Mouse (Mus musculus) kidney, embryonic 14.5 days (tissue): ENCODE results near the gene Smgc. TPM values are rescaled to one million over a fixed set of nuclear protein-coding genes. Genes with fewer than 3 reads are reported as not detected.
"Not testable (repeated sequence)": the region's sequence is repeated elsewhere in the genome, so short reads cannot be mapped to it uniquely, and the experiment has no call there.

ENCODE experiments used
- ATAC-seq: fragments of 200-750 bp; cut with Nextera tagmentation; 2 replicates; pipeline ENCODE4 v1.8.0; 2017; ENCODE audit warnings: moderate number of reproducible peaks, mild to moderate bottlenecking, moderate TSS enrichment, moderate library complexity; ENCODE audit not compliant: low FRiP score, low TSS enrichment
- H3K27ac ChIP-seq: fragments of 300-500 bp; sonication (generic); 2 replicates; pipeline ENCODE4 v1.5.1; 2014; ENCODE audit warnings: low read depth, mild to moderate bottlenecking, low read length, moderate library complexity, mixed read lengths
- H3K27me3 ChIP-seq: fragments of 300-500 bp; sonication (generic); 2 replicates; pipeline ENCODE4 v1.6.1; 2014; ENCODE audit warnings: mild to moderate bottlenecking, low read length; ENCODE audit not compliant: control insufficient read depth, insufficient read depth
- H3K36me3 ChIP-seq: fragments of 300-500 bp; sonication (generic); 2 replicates; pipeline ENCODE4 v1.6.1; 2014; ENCODE audit warnings: low read length, mixed read lengths; ENCODE audit not compliant: control insufficient read depth, insufficient read depth
- H3K4me1 ChIP-seq: fragments of 300-500 bp; sonication (generic); 2 replicates; pipeline ENCODE4 v1.6.1; 2014; ENCODE audit warnings: low read length, mixed read lengths; ENCODE audit not compliant: control insufficient read depth, insufficient read depth
- H3K4me2 ChIP-seq: fragments of 300-500 bp; sonication (generic); replicated peaks from 2 replicates; pipeline ENCODE4 v1.6.1; 2014; ENCODE audit warnings: low read depth, mild to moderate bottlenecking, low read length
- H3K4me3 ChIP-seq: fragments of 300-500 bp; sonication (generic); 2 replicates; pipeline ENCODE4 v1.5.1; 2014; ENCODE audit warnings: mild to moderate bottlenecking, low read length
- H3K9ac ChIP-seq: fragments of 300-500 bp; sonication (generic); 2 replicates; pipeline ENCODE4 v1.6.1; 2014; ENCODE audit warnings: low read depth, mild to moderate bottlenecking, low read length, moderate library complexity
- H3K9me3 ChIP-seq: fragments of 300-500 bp; sonication (generic); 2 replicates; pipeline ENCODE4 v1.6.1; 2016; ENCODE audit warnings: low read length; ENCODE audit not compliant: control insufficient read depth
- WGBS: fragments of 180-500 bp; shearing (Covaris S2); extraction: QIAGEN DNeasy Blood & Tissue Kit; methylation state at CpG from one replicate; pipeline ENCODE4 v1.1.7; 2014; 5-methylcytosine and 5-hydroxymethylcytosine counted together
- polyA plus RNA-seq: library from polyadenylated mRNA; unstranded; fragments of >200 nt; fragmentation: Nextera tagmentation; extraction: Ambion mirVana; gene quantifications from 2 replicates; pipeline ENCODE4 v1.2.1, GENCODE M21; 2014

The Smgc gene
- polyA plus RNA-seq = not detected in 2 replicates

- Histone ChIP-seq H3K27me3 (no peaks in the 10 kb centered on the region), H3K4me1 (no peaks in the 10 kb centered on the region), H3K4me2 (no peak within 1 kb of the TSS), H3K4me3 (no peak within 1 kb of the TSS), H3K36me3 (no peaks in the 10 kb centered on the region), H3K9ac (no peak within 1 kb of the TSS), H3K9me3 (no peaks in the 10 kb centered on the region), H3K27ac (no peak within 1 kb of the TSS)
- WGBS = 90% methylated on average over 7 of the region's 7 CpGs
- ATAC-seq = no peak
Measured at GRCm38 (mm10) chr15:91837965-91838364, at the start of gene Smgc. TSS of gene Smgc (plus strand) at chr15:91838265.

GRCm38 (mm10) chr15:91788338-91788737, 49.7 kb upstream of the Smgc start:
- no peak for ATAC-seq
- H3K4me3 ChIP-seq = no peak overlapping the region
- H3K4me2 ChIP-seq = no peak overlapping the region
- no peak overlapping the region for H3K27ac ChIP-seq
- H3K9me3 ChIP-seq = no peaks in the 10 kb centered on the region
- no peaks in the 10 kb centered on the region for H3K4me1 ChIP-seq
- no peak overlapping the region for H3K9ac ChIP-seq
- H3K27me3 ChIP-seq = no peaks in the 10 kb centered on the region
- no peaks in the 10 kb centered on the region for H3K36me3 ChIP-seq
- 89% methylated on average over 11 of the region's 11 CpGs for WGBS

GRCm38 (mm10) chr15:91806463-91806862, 31.6 kb upstream of the Smgc start:
- Histone ChIP-seq H3K4me1 (no peaks in the 10 kb centered on the region), H3K36me3 (no peaks in the 10 kb centered on the region), H3K27me3 (no peaks in the 10 kb centered on the region), H3K27ac (no peak overlapping the region), H3K4me2 (no peak overlapping the region), H3K9ac (no peak overlapping the region), H3K4me3 (no peak overlapping the region), H3K9me3 (no peaks in the 10 kb centered on the region)
- ATAC-seq = no peak
- 75% methylated on average over 4 of the region's 4 CpGs for WGBS

GRCm38 (mm10) chr15:91835319-91835718, 2.7 kb upstream of the Smgc start:
- Histone ChIP-seq H3K9ac (no peak overlapping the region), H3K4me2 (no peak overlapping the region), H3K27ac (no peak overlapping the region), H3K36me3 (no peaks in the 10 kb centered on the region), H3K27me3 (no peaks in the 10 kb centered on the region), H3K4me1 (no peaks in the 10 kb centered on the region), H3K4me3 (no peak overlapping the region), H3K9me3 (no peaks in the 10 kb centered on the region)
- WGBS = 84% methylated on average over 6 of the region's 6 CpGs
- ATAC-seq = no peak

- not testable (repeated sequence) for H3K4me3 ChIP-seq, H3K9me3 ChIP-seq, H3K27ac ChIP-seq, H3K4me2 ChIP-seq, H3K36me3 ChIP-seq, H3K4me1 ChIP-seq, H3K9ac ChIP-seq, ATAC-seq, H3K27me3 ChIP-seq
- WGBS = 44% methylated on average over 5 of the region's 5 CpGs
Measured at GRCm38 (mm10) chr15:91864130-91864529, 26.1 kb downstream of the Smgc start.

- WGBS = 61% methylated on average over 6 of the region's 6 CpGs
Measured at GRCm38 (mm10) chr15:91900245-91900644, 62.2 kb downstream of the Smgc start.

GRCm38 (mm10) chr15:91907046-91907445, 69.0 kb downstream of the Smgc start:
- H3K27me3 ChIP-seq = not testable (repeated sequence)
- WGBS = no CpG with 5 or more reads among the region's 11 CpGs

More at GRCm38 (mm10) chr15:91900245-91900644, 62.2 kb downstream of the Smgc start:
- H3K4me1 ChIP-seq = no peaks in the 10 kb centered on the region
- H3K36me3 ChIP-seq = no peaks in the 10 kb centered on the region
- no peak overlapping the region for H3K4me2 ChIP-seq
- H3K27me3 ChIP-seq = no peaks in the 10 kb centered on the region
- no peak overlapping the region for H3K9ac ChIP-seq
- H3K9me3 ChIP-seq = no peaks in the 10 kb centered on the region
- no peak for ATAC-seq
- H3K27ac ChIP-seq = no peak overlapping the region
- no peak overlapping the region for H3K4me3 ChIP-seq

More at GRCm38 (mm10) chr15:91907046-91907445, 69.0 kb downstream of the Smgc start:
- H3K27ac ChIP-seq, H3K9ac ChIP-seq, H3K4me2 ChIP-seq, ATAC-seq, H3K4me1 ChIP-seq, H3K4me3 ChIP-seq, H3K36me3 ChIP-seq, H3K9me3 ChIP-seq: not testable (repeated sequence)

Other genes starting within 250 kb of the Smgc start
- gene Lrrk2, start 165.1 kb upstream of the Smgc start, polyA plus RNA-seq = 5.1 and 7.0 TPM in 2 replicates
- gene Cntn1, start 212.9 kb downstream of the Smgc start, polyA plus RNA-seq = 2.6 and 3.6 TPM in 2 replicates